Mouse (Mus musculus): Measurements from ENCODE around the gene Cnpy3. TPM values are rescaled to one million over a fixed set of nuclear protein-coding genes. Genes with fewer than 3 reads are reported as not detected.

Gene Cnpy3
- polyA plus RNA-seq, 1 experiment = 64.3 TPM

Other genes starting within 250 kb of the Cnpy3 start
- 22.9 and 29.3 TPM in 2 replicates for gene Cul9, start 205.8 kb downstream of the Cnpy3 start, polyA plus RNA-seq (2012; rRNA removed)
- gene Srf, start 196.0 kb downstream of the Cnpy3 start, polyA plus RNA-seq (2012; rRNA removed) = 122 and 145 TPM in 2 replicates
- gene Ptk7, start 122.7 kb downstream of the Cnpy3 start, polyA plus RNA-seq (2012; rRNA removed) = 14.9 and 21.1 TPM in 2 replicates
- 16.5 and 21.6 TPM in 2 replicates for gene Klc4, start 106.2 kb downstream of the Cnpy3 start, polyA plus RNA-seq (2012; rRNA removed)
- gene Mrpl2, start 106.0 kb downstream of the Cnpy3 start, polyA plus RNA-seq (2012; rRNA removed) = 49.8 and 54.6 TPM in 2 replicates
- gene Cul7, start 101.9 kb downstream of the Cnpy3 start, polyA plus RNA-seq (2012; rRNA removed) = 23.5 and 29.9 TPM in 2 replicates
- gene Rrp36, start 77.9 kb downstream of the Cnpy3 start, polyA plus RNA-seq (2012; rRNA removed) = 37.1 and 44.6 TPM in 2 replicates
- 99.0 and 106 TPM in 2 replicates for gene Mea1, start 73.4 kb downstream of the Cnpy3 start, polyA plus RNA-seq (2012; rRNA removed)
- gene Klhdc3, start 71.3 kb downstream of the Cnpy3 start, polyA plus RNA-seq (2012; rRNA removed) = 56.6 and 59.4 TPM in 2 replicates
- gene Ppp2r5d, start 47.1 kb downstream of the Cnpy3 start, polyA plus RNA-seq (2012; rRNA removed) = 42.6 and 46.2 TPM in 2 replicates
- gene Pex6, start 40.8 kb downstream of the Cnpy3 start, polyA plus RNA-seq (2012; rRNA removed) = 30.1 and 34.3 TPM in 2 replicates
- gene Gnmt, start 23.0 kb downstream of the Cnpy3 start, polyA plus RNA-seq (2012; rRNA removed) = 0.78 and 1.2 TPM in 2 replicates
- 0.06 TPM in 1 of 2 replicates, not detected in the other for gene Ptcra, start 11.5 kb upstream of the Cnpy3 start, polyA plus RNA-seq (2012; rRNA removed)
- gene 2310039H08Rik, start 20.4 kb upstream of the Cnpy3 start, polyA plus RNA-seq (2012; rRNA removed) = 38.8 and 48.8 TPM in 2 replicates
- 66.8 and 70.0 TPM in 2 replicates for gene Rpl7l1, start 30.5 kb upstream of the Cnpy3 start, polyA plus RNA-seq (2012; rRNA removed)
- gene Bicral, start 106.3 kb upstream of the Cnpy3 start, polyA plus RNA-seq (2012; rRNA removed) = 9.1 and 15.2 TPM in 2 replicates
- 20.3 and 21.5 TPM in 2 replicates for gene Tbcc, start 138.5 kb upstream of the Cnpy3 start, polyA plus RNA-seq (2012; rRNA removed)
- gene Prph2, start 158.2 kb upstream of the Cnpy3 start, polyA plus RNA-seq (2012; rRNA removed) = not detected in 2 replicates